Mouse (Mus musculus): ENCODE results near the gene Ccnl2.

DNA sequence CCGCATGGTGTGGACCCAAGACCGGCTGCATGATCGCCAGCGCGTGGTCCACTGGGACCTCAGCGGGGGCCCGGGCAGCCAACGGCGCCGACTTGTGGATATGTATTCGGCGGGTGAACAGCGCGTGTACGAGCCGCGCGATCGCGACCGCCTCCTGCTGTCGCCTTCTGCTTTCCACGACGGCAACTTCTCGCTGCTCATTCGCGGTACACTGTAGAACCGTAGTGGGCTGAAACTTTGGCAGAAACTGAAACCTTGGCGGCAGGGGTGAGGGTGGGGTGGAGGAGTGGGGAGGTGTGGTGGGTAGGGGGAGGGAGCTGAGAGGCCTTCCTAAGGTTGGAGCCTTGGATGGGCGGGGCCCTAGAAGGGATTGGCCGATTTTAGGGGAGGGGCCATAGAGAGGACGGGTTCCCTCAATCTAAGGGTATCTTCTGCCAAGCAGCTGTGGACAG, 28.7 kb downstream of the Ccnl2 start:
- TF ChIP-seq CTCF (IDR thresholded peaks at IDR 0.05; ENCODE audit: control insufficient read depth, insufficient read depth, insufficient read length) (peak; percentile 64), MYOD1 (IDR thresholded peaks at IDR 0.05; ENCODE audit: control insufficient read depth, insufficient read length, low read depth) (no peak), FOSL1 (IDR thresholded peaks at IDR 0.05; ENCODE audit: insufficient read depth, low read length, poor library complexity, severe bottlenecking) (no peak), MAX (IDR thresholded peaks at IDR 0.05) (no peak)

Data from C2C12 (cell line).